Mouse (Mus musculus) 3134 (cell line): ENCODE measurements around the gene Vmn1r116.
"Not testable (repeated sequence)": the region's sequence is repeated elsewhere in the genome, so short reads cannot be mapped to it uniquely, and the experiment has no call there.

Experiments used
- DNase-seq: peaks from one replicate; pipeline ENCODE4 v3.0.0-alpha.2; 2011; ENCODE audit warnings: low spot score; ENCODE audit not compliant: insufficient read length; ENCODE audit errors: extremely low read depth

Gene Vmn1r116

DNA sequence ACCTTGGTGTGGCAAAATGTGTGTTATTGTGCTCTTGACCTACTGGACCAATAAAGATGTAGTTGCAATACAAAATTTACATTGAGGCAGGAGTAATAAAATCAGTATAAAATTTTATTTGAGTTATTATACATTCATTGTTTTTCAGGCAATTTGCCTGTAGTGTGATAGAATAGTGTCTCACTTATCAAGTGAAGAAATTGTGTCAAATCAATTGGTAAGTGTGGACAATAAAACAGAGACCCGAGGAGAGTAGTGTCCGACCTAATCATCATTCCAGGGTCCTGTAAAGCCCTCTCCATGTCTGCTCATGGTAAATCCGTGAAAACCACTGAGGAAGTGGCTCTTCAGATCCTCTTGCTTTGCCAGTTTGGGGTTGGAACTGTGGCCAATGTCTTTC is at the start of gene Vmn1r116:
Gene Vmn1r116, plus strand, starts transcription at position 301 of the 400 bp plus-strand sequence.
- DNase-seq: not testable (repeated sequence)

DNA sequence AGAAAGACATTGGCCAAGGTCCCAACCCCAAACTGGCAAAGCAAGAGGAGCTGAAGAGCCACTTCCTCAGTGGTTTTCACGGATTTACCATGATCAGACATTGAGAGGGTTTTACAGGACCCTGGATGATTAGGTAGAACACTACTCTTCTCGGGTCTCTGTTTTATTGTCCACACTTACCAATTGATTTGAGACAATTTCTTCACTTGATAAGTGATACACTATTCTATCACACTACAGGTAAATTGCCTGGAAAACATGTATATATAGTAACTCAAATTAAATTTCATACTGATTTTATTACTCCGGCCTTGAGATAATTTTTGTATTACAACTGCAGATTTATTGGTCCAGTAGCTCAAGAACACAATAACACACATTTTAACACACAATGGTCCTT is 27.2 kb upstream of the Vmn1r116 start, which contains the start of gene Vmn1r115:
Gene Vmn1r115, minus strand, starts transcription at position 101 of the 400 bp plus-strand sequence.
- not testable (repeated sequence) for DNase-seq

DNA sequence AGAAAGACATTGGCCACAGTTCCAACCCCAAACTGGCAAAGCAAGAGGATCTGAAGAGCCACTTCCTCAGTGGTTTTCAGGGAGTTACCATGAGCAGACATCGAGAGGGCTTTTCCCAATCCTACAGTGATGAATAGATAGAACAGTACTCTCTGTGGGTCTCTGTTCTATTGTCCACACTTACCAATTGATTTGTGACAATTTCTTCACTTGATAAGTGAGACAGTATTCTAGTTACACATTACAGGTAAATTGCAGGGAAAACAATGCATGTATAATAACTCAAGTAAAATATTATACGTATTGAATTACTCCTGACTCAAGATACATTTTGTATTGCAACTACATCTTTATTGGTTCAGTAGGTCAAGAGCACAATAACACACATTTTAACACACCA is 12.0 kb downstream of the Vmn1r116 start, which contains the start of gene Vmn1r117:
Gene Vmn1r117, minus strand, starts transcription at position 101 of the 400 bp plus-strand sequence.
- DNase-seq: not testable (repeated sequence)

DNA sequence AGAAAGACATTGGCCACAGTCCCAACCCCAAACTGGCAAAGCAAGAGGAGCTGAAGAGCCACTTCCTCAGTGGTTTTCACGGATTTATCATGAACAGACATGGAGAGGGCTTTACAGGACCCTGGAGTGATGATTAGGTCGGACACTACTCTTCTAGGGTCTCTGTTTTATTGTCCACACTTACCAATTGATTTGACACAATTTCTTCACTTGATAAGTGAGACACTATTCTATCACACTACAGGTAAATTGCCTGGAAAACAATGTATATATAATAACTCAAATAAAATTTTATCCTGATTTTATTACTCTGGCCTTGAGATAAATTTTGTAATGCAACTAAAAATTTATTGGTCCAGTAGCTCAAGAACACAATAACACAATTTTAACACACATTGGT is 40.2 kb downstream of the Vmn1r116 start, which contains the start of gene Vmn1r118:
Gene Vmn1r118, minus strand, starts transcription at position 101 of the 400 bp plus-strand sequence.
- not testable (repeated sequence) for DNase-seq
